Mouse (Mus musculus): Measurements from ENCODE around the gene Cep250. TPM values are rescaled to one million over a fixed set of nuclear protein-coding genes. Genes with fewer than 3 reads are reported as not detected.

The Cep250 gene
- 1.7 and 1.9 TPM in 2 replicates for polyA plus RNA-seq (2012; rRNA removed)

GRCm38 (mm10) chr2:155956134-155957059 is at the start of gene Cep250:
Cep250 (plus strand) TSS chr2:155956458.

GRCm38 (mm10) chr2:155929531-155930442 is 26.5 kb upstream of the Cep250 start, which contains the start of gene Uqcc1:
Uqcc1 (minus strand) TSS chr2:155930310.

GRCm38 (mm10) chr2:155940681-155941080 is 15.6 kb upstream of the Cep250 start, which contains the start of gene Gm15557:
Gm15557 (plus strand) TSS chr2:155940728.

GRCm38 (mm10) chr2:155945124-155945523 is 11.1 kb upstream of the Cep250 start, which contains the start of gene Gdf5:
Gdf5 (minus strand) TSS chr2:155945367.

GRCm38 (mm10) chr2:156007888-156008532 is 51.8 kb downstream of the Cep250 start, which contains the start of the genes 6430550D23Rik and Ergic3:
6430550D23Rik (minus strand) TSS chr2:156007977.
Ergic3 (plus strand) TSS chr2:156008045.

Other genes with a start within 250 kb of the Cep250 start
- gene Edem2, start 227.0 kb upstream of the Cep250 start, polyA plus RNA-seq (2012; rRNA removed) = 42.9 and 44.4 TPM in 2 replicates
- not detected in 2 replicates for gene Gm17581, start 220.6 kb upstream of the Cep250 start, polyA plus RNA-seq (2012; rRNA removed)
- 6.5 and 8.9 TPM in 2 replicates for gene Procr, start 205.3 kb upstream of the Cep250 start, polyA plus RNA-seq (2012; rRNA removed)
- 0.22 TPM in 2 replicates for gene Mmp24, start 181.1 kb upstream of the Cep250 start, polyA plus RNA-seq (2012; rRNA removed)
- gene BC029722, start 137.0 kb upstream of the Cep250 start, polyA plus RNA-seq (2012; rRNA removed) = 39.1 and 88.0 TPM in 2 replicates
- gene Eif6, start 129.5 kb upstream of the Cep250 start, polyA plus RNA-seq (2012; rRNA removed) = 175 and 188 TPM in 2 replicates
- 8.5 and 10.6 TPM in 2 replicates for gene Fam83c, start 121.6 kb upstream of the Cep250 start, polyA plus RNA-seq (2012; rRNA removed)
- 4.6 and 7.1 TPM in 2 replicates for gene Uqcc1, start 26.1 kb upstream of the Cep250 start, polyA plus RNA-seq (2012; rRNA removed)
- not detected in 2 replicates for gene Gm15557, start 15.7 kb upstream of the Cep250 start, polyA plus RNA-seq (2012; rRNA removed)
- 0.39 and 0.54 TPM in 2 replicates for gene Gdf5, start 11.1 kb upstream of the Cep250 start, polyA plus RNA-seq (2012; rRNA removed)
- gene 6430550D23Rik, start 51.5 kb downstream of the Cep250 start, polyA plus RNA-seq (2012; rRNA removed) = 0.34 and 0.77 TPM in 2 replicates
- 112 and 123 TPM in 2 replicates for gene Ergic3, start 51.6 kb downstream of the Cep250 start, polyA plus RNA-seq (2012; rRNA removed)
- gene Fer1l4, start 96.5 kb downstream of the Cep250 start, polyA plus RNA-seq (2012; rRNA removed) = 52.4 and 63.6 TPM in 2 replicates
- 2.2 and 2.8 TPM in 2 replicates for gene Spag4, start 108.7 kb downstream of the Cep250 start, polyA plus RNA-seq (2012; rRNA removed)
- 27.6 and 30.8 TPM in 2 replicates for gene Cpne1, start 155.5 kb downstream of the Cep250 start, polyA plus RNA-seq (2012; rRNA removed)
- 1.9 and 2.9 TPM in 2 replicates for gene Rbm12, start 155.5 kb downstream of the Cep250 start, polyA plus RNA-seq (2012; rRNA removed)
- gene Gm28036, start 170.6 kb downstream of the Cep250 start, polyA plus RNA-seq (2012; rRNA removed) = 0.05 TPM in 1 of 2 replicates, not detected in the other
- 122 and 216 TPM in 2 replicates for gene Romo1, start 187.6 kb downstream of the Cep250 start, polyA plus RNA-seq (2012; rRNA removed)
- gene Nfs1, start 187.7 kb downstream of the Cep250 start, polyA plus RNA-seq (2012; rRNA removed) = 27.7 and 34.3 TPM in 2 replicates
- gene Rbm39, start 223.8 kb downstream of the Cep250 start, polyA plus RNA-seq (2012; rRNA removed) = 18.8 and 20.8 TPM in 2 replicates
- gene Phf20, start 240.0 kb downstream of the Cep250 start, polyA plus RNA-seq (2012; rRNA removed) = 2.2 and 3.5 TPM in 2 replicates